Mouse (Mus musculus) left cerebral cortex, postnatal 14 days (tissue): ENCODE measurements around the gene Cdkn2d. TPM values are rescaled to one million over a fixed set of nuclear protein-coding genes. Genes with fewer than 3 reads are reported as not detected.
"Not testable (repeated sequence)": the region's sequence is repeated elsewhere in the genome, so short reads cannot be mapped to it uniquely, and the experiment has no call there.

Experiments used
- DNase-seq, 2 experiments: peaks; one replicate each; pipeline ENCODE4 v3.0.0; 2021 to 2022; ENCODE audit warnings: low spot score in 2 of 2, mixed read lengths in 1 of 2
- intact Hi-C: fragments of 180-260 bp; cut with DNase I; formaldehyde crosslinking; loops from one replicate; pipeline ENCODE4 v1.15.1; 2025
- long read RNA-seq, 2 experiments: library from polyadenylated mRNA; stranded (forward); transcript quantifications; one replicate each; pipeline ENCODE4 v2.0.0; 2021
- total RNA-seq, 2 experiments: library from RNA; stranded (reverse); gene quantifications; 2 replicates each; pipeline ENCODE4 v1.2.3; 2021

Gene Cdkn2d
- 10 to 100 TPM; 57.5 to 62.9 TPM for total RNA-seq
- long read RNA-seq, experiment 1, transcript Cdkn2d-203 (2 exons, 1,423 nt), result major isoform, 93 of 98 reads
- long read RNA-seq, experiment 1, partial matches to known transcripts, result 0 of 98 reads
- long read RNA-seq, experiment 1, other reads (novel, unspliced or antisense), result 3 of 98 reads
- long read RNA-seq, experiment 2, transcript Cdkn2d-203 (2 exons, 1,423 nt), result major isoform, 75 of 81 reads
- long read RNA-seq, experiment 2, partial matches to known transcripts, result 0 of 81 reads
- long read RNA-seq, experiment 2, other reads (novel, unspliced or antisense), result 3 of 81 reads

DNA sequence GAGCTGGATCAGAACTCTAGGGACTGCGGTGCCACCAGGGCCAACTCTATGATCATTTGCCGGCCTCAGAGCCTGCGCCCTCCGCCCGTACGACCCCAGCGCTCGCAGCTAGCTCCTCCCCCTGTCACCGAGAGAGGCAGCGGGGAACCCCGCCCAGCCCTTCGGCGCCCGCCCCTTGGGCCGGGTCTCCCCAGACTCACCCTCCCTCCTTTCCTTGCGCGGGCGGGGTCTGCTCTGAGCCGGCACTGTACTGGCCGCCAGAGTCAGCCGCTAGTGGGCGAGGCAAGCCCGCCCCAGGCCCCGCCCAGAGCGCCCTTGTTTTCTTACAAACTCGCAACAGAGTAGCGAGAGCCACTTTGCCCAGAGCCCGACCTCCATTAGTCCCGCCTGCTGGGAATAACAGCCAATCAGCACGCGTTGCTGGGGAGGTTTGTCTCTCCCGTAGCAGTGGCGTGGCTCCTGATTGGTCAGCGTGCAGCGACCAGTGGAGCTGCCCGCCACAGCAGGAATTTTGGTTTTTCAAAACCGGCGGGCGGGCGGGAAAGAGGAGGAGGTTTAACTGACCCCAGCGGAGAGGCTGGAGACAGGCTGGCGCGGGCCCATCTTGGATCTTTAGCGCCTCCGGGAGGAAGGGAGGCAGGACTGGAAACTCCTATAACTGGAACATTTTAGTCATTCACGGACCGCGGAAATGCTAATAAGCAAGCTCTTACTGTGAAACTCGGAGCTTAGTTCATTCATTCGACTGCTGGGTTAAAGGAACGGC, at the start of gene Cdkn2d:
Gene Cdkn2d (minus strand): TSS at position 386 of the 766 bp plus-strand sequence.
- intact Hi-C loops, result no loop called here

DNA sequence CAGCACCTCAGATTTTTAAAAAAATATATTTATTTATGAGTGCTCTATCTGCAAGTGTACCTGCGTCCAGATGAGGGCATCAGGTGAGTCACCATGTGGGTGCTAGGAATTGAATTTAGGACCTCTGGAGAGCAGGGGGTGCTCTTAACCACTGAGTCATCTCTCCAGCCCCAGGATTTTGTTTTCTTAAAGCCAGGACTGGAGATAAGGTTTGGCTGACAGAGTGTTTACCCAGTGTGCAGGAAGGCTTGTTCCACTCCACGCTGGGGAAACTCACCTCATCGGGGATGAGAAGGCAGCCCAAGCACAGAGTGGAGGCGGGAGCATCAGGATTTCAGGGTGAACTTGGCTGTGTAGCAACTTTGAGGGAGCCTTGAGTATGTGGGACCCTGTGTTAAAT, 49.2 kb upstream of the Cdkn2d start:
- intact Hi-C loops, result no loop called here
- DNase-seq, result no peak

More for the DNA sequence above, at the start of gene Cdkn2d:
- peak; percentile 100 for DNase-seq

DNA sequence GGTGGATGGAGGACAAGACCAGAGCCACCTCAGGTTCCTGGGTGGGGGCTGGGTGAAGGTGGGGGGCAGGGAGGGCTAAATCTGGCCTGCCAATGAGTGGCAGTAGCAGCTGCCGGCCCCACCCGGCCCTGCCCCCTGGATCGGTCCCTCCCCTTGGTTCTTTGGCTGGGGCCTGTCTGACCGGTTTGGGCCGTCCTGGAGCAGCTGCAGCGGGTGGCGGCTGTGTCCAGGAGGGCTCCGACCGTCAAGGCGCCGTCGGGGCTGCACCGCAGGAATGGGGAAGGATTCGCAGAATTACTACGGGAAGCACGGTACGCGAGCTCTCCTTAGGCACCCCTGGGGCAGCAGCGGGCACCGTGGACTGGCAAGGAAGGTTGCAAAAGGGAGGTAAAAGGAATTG, 46.4 kb upstream of the Cdkn2d start:
- intact Hi-C loops, result no loop called here
- no peak for DNase-seq

DNA sequence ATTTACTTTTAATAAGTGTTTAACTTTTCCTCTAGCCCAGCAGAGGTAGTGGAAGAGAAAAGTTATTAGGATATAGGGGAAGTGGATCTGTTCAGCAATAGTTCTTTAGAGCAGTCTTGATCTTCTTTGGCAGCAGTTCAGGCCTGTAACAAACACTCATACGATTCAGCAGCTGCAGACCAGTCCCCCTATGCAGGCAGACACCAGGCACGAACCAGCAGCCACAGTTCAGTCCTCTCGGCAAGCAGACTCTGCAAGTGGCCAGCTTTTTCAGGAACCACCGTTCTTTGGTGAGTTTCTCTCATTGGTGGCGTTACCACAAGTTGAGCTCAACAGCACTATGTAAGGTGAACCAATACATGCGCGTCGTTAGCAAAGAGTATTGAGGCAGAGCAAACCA, 45.3 kb upstream of the Cdkn2d start:
- no peak for DNase-seq
- intact Hi-C loops, result no loop called here

DNA sequence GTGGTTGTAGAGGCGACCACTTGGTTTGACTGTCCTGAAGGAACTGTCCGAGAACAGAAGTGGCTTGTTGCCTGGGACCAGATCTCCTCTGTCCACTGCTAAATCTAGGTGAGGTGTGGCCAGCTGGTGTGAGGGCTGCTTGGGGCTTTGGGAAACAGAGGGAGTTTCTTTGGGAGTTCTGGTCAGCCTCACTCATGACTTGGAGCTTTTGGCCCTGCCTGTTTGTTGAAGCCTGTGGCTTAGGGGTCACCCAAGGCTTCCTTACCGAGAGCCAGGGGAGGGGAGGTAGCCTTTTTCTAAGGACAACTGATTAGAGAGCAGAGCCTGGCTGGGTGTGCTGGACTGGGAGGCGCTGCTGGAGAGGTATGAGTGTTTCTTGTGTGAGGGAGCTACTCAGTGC, 44.2 kb upstream of the Cdkn2d start:
- no peak for DNase-seq
- intact Hi-C loops, result no loop called here

DNA sequence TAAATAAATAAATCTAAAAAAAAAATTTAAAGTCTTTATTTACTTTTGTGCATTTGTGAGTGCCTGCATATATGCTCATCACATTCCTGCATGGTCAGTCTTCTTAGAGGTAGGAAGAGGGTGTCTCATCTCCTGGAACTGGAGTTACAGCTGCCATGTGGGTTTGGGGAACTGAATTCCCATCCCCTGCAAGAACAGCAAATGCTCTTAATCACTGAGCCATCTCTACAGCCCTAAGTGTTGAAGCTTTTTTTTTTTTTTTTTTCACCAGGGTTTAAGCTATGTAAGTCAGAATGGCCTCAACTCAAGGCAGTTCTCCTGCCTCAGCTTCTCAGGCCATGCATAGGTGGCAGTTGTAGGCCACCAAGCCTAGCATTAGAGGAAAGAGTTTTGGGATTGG, 43.5 kb upstream of the Cdkn2d start:
- no peak for DNase-seq
- intact Hi-C loops, result no loop called here

DNA sequence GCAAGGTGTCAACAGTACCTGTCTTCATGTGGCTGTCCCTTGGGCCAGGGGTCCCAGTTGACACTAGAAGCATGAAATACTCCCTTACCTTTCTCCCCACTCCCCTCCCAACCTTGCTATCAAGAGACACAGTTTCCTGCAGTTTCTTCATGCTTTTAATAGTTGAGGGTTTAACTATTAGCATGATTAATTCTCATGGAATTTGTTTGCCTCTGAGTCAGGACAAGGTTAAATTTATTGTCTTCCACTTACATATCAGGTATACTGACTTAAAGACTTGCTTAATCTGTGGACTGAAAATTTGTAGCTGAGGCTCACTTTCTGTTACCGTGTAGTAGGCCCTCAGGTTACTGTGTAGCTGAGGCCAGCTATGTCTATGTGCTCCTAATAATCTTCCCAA, 42.3 kb upstream of the Cdkn2d start:
- intact Hi-C loops, result no loop called here
- no peak for DNase-seq

DNA sequence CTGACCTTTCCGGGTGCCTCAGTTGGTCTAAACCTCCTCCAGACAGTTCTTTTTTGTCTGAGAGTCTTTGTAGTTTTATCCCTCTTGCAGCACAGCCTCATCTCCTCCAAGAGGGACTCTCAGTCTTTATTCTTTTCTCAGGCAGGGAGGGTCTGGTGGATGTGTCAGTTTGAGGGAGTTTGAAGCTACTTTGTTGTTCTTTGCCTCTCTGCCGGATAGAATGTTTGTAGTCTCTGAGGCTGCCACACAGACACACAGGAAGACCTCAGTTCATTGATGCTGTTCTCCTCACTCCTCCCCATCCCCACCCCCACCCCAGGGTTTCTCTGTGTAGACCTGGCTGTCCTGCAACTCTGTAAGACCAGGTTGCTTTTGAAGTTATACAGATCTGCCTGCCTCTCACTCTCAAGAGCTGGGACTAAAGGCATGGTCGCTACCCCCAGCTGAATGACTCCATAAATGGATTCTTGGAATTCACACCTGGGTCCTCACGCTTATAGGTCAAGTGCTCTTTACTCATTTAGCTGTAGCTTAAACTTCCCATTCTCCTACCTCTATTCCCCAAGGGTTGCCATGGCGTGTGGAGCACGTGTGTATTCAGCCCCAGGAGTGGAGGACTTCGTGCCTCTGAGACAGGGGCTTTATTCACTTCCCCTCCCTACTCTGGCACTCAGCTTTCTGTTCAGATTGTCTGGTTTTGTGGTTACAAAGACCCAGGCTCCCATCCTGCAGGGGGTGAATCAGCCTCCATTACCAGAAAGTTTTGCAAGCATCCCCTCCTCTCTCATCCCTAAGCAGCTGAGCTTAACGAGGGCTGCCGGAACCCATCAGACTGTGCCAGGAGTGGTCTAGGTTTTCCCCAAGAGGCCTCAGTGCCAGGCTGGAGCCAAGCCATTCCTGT, 41.2 kb upstream of the Cdkn2d start:
- intact Hi-C loops, result no loop called here
- no peak for DNase-seq

DNA sequence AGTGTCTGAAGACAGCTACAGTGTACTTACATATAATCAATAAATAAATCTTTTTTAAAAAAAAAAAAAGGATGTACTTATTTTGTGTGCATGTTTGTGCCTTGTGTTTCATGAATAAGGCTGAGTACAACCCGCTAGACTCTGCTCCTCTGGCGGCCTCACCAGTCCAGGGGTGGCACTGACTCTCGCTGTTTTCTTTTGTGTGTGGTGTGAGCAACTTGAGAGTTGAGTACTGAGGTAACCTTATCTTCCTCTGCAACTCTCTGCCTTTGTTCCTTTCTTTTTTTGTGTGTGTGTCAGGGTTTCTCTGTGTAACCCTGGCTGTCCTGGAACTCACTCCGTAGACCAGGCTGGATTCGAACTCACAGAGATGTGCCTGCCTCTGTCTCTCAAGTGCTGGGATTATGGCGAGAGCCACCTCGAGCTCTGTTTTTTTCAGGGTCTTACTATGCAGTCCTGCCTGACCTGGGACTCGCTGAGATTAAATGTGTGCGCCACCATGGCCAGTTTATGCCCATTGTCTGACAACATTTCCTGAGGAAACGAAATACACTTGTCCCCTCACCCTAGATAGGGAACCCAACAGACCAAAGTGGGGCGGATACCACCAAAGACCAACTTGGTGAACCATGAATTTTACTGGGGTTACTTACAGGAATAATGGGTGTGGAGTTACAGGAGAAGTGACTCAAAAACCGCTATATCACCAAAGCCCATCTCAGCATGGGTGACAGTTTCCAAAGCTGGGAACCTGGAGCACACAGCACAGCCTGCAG, 40.3 kb upstream of the Cdkn2d start:
- intact Hi-C loops, result no loop called here
- no peak for DNase-seq

DNA sequence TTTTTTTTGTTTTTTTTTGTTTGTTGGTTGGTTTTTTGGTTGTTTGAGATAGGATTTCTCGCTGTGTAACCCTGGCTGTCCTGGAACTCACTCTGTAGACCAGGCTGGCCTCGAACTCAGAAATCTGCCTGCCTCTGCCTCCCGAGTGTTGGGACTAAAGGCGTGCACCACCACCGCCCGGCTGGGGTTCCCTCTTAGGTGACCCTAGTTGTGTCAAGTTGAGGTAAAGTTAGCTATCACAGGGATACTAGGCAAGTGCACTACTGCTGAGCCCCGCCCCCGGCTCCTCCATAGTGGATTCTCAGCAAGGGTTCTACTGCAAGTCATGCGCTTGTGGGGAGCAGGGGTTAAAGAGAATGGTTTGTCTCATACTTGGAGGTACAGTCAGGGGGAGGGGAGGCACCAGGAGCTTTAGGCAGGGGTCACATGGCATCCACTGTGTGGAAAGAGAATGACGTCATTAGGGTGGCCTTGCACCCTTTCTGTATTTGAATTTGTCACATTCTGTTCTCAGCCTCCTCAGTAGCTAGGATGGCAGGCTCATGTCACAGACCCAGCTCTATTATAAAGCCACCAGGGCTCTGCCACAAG, 38.6 kb upstream of the Cdkn2d start:
- no peak for DNase-seq
- intact Hi-C loops, result no loop called here

DNA sequence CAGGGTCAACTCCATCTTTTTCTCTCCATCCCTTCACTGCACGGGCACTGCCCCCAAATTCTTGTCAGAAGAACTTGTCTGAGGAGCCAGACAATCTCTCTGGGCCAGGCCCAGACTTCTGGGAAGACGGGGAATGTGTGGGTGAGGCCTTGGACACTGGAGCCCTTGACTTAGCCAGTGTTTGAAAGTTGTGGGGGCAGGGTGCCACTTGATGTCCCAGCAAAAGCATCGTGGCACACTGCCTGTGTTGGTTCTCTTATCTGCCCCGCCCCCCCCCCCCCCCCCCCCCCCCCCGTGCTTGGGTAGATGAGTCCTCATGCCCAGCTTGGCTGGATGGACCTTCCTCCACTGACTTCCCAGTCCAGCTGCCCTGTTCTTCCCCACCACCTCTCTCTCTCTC, 37.8 kb upstream of the Cdkn2d start:
- intact Hi-C loops, result no loop called here
- no peak for DNase-seq

DNA sequence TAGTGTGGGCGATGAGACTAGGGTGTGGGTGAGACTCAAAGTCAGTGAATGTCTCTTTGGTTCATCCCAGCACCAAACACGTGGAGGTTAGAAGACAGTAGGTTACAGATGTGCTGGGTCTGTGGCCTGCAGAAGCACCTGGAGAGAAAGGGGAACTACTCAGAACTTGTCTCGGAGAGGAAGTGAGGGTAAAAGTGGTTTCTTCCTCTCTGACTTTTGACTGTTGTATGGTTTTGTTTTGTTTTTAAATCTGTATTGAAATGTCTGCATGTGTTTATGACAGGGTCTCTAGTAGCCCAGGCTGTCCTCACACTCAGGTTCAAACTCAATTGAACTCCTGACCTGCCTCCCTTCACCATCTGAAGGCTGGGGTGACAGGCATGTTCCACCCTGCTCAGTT, 36.8 kb upstream of the Cdkn2d start:
- intact Hi-C loops, result no loop called here
- no peak for DNase-seq

DNA sequence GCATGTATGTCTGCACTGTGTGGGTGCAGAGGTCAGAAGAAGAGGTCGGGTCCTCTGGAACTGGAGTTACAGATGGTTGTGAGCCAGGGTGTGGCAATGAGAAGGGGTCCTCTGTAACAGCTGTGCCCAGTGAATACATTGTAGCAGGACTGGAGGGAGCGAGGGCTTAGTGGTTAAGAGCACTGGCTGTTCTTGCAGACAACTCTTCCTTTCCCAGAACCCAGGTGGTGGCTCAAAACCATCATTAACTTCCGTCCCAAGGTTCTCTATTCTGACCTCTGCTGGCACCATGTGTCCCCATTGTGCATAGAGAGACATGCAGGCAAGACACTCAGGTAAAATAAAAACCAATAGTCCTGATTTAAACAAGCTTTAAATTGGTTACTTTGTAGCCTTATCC, 36.4 kb upstream of the Cdkn2d start:
- DNase-seq, result no peak
- intact Hi-C loops, result no loop called here

DNA sequence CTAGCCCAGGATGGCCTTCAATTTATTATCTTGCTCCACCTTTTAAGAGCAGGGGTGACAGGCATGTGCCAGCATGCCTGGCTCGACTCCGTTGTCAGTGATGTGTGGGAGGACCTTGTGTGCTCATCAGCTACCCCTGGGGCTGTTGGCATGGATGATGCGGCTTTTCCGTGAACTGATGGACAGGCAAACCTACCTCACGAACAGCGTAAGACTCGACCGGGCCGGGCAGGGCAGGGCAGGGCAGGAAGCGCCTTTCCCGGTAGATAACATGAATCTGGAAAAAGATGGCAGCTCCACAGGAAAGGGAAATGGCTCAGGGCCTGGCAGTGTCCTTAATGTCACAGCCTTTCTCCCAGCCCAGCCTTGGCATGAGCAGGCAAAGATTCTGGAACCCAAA, 33.1 kb upstream of the Cdkn2d start:
- DNase-seq, result no peak

DNA sequence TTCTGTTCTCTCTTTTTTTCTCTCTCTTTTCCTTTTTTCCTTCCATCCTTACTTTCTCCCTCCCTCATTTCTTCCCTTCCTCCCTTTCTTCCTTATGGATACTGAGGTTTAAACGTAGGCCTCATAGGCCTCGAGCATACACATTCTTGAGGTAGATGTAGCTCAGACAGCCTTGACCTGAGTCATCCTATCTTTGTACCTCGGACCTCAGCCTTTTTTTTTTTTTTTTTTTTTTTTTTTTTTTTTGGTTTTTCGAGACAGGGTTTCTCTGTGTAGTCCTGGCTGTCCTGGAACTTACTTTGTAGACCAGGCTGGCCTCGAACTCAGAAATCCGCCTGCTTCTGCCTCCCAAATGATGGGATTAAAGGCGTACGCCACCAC, 31.7 kb upstream of the Cdkn2d start:
- DNase-seq, intact Hi-C loops: not testable (repeated sequence)

More for the DNA sequence above, 33.1 kb upstream of the Cdkn2d start:
- intact Hi-C loops, result no loop called here

DNA sequence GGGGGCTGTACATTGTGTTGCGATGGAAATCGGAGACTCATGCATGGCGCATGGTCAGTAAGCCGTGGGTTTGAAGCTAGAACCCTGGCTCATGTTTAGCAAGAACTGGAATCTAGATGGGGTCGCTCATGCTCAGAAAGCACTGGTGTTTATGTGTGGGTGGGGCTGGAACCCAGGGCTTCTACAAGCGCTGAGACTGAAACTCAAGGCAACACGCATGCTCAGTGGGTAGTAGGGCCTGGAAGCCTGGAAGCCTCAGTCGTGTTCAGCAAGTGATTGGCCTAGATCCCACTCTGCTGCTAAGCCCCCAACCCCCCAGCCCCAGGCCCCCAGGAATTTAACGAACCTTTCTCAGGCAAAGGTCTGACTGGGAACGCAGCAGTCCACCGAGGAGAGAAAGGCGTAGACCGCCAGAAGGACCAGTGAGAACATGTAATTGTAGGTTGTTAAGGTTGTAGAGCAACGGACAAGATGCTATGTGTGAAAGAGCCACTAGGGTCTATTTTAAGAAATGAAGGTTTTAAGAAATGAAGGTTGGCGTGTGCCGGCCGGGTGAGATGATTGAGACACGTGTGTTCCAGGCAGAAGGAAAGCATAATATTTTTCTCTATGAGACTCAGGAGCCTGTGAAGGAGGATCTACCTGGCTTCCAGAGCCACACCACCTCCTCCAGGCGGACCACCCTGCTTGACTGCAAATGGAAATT, 31.2 kb upstream of the Cdkn2d start:
- DNase-seq, result peak; percentile 22 to 35
- intact Hi-C loops, result no loop called here

DNA sequence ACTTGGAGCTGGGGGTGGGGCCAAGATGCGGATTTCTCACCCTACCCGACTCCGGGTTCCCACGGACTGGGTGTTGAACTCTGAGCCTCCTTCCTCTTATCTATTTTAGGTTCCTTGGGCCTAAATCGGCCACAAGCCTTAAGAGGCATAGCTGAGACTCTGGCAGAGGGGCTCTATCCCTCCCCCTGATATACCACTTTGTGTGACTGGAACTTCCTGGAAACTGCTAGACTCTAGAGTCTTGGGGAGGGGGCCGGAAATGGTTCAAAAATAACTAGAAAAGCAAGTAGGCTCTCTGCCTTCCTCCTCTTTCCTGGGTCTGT, 30.3 kb upstream of the Cdkn2d start:
- peak; percentile 18 to 42 for DNase-seq
- intact Hi-C loops, result no loop called here

DNA sequence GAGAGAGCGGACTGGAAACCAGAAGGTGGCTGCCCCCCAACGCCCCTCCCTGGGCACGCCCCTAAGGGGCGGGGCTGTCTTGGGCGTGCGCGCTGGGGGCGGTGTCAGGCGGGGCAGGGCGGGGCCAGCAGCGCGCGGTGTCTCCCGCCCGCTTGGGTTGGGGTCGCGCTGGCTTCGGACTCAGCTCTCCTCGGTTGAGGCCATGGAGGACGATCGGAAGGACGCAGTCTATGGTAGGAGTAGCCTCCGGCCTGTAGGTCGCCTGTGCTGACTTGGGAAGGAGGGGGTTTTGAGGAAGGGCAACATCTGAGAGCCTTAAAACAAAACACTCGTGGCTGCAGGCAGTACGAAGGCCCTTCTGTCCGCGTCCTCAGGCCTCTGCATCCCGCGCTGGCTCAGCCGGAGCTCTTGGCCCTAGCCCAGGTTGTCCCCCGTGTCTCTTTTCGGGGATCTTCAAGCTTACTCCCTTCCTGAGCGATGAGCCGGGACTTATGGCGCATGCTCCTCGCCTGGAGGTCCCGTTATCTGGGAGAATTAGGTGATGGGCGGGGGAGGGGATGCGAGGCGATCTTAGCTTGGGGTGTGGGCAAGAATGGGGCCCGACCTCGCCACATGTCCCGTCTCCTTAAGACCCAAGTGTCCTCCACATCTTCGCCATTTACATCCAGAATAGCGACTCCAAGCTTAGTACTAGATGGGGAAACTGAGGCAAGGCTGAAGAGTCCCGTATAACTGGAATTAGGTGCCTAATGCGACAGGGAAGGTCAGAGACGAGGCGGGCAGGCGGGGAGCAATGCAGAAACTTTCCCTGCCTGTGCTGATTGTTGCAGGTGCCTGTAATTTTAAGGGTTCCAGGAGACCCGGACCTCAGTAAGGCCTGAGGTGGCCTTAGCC, 29.7 kb upstream of the Cdkn2d start, which contains the start of gene Slc44a2:
Gene Slc44a2 (plus strand): TSS at position 80 of the 894 bp plus-strand sequence.
- intact Hi-C loops, result no loop called here

More for the DNA sequence above, 29.7 kb upstream of the Cdkn2d start, which contains the start of gene Slc44a2:
- DNase-seq, result peak; percentile 37 to 73
